Mouse (Mus musculus): ENCODE data around the gene Ptprr.

- no peak for TF ChIP-seq EP300 (optimal IDR thresholded peaks at IDR 0.05)
- no peak for TF ChIP-seq CTCF (IDR thresholded peaks at IDR 0.05; ENCODE audit: low read depth)
These were observed 117.2 kb downstream of the Ptprr start for GRCm38 (mm10) chr10:116135187-116135586.
